Mouse (Mus musculus): ENCODE data around the gene Fyb. TPM values are rescaled to one million over a fixed set of nuclear protein-coding genes. Genes with fewer than 3 reads are reported as not detected.

Gene Fyb
- polyA plus RNA-seq, 1 experiment from 2014 or later, result 10.3 TPM

DNA sequence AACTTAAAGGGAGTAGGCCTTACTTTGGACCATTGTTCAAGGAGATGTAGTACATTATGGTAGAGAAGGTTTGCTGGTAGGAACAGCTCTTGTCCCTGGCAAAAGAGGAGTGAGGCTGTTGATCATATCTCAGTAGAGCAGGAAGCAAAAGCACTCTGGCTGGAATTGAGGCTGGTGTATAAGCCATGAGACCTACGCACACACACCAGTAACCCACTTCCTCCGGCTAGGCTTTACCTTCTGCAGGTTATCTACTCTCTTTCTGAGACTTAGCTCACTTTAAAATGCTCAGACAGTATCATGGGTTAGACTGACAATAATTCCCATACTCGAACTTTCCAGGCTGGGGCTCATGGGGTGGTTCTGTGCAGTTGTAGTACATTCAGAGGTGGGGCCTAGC is 2.7 kb downstream of the Fyb start:
- 83% methylated on average over 3 of the region's 3 CpGs for WGBS
- Histone ChIP-seq H3K4me2 (ENCODE audit: low read depth, low read length) (no peak overlapping the region), H3K27ac (ENCODE audit: low read length) (no peak overlapping the region), H3K36me3 (ENCODE audit: control insufficient read depth, insufficient read depth, low read length) (no peaks in the 10 kb centered on the region), H3K4me3 (ENCODE audit: low read length) (no peak overlapping the region), H3K27me3 (replicated peaks; ENCODE audit: control insufficient read depth, insufficient read depth, low read length) (no peaks in the 10 kb centered on the region), H3K4me1 (ENCODE audit: control insufficient read depth, insufficient read depth, low read length) (no peaks in the 10 kb centered on the region), H3K9ac (ENCODE audit: low read depth, low read length) (no peak overlapping the region), H3K9me3 (ENCODE audit: control insufficient read depth, low read length) (no peaks in the 10 kb centered on the region)
- ATAC-seq, result no peak

GRCm38 (mm10) chr15:6533858-6534343 is 11.2 kb downstream of the Fyb start:
- no peaks in the 10 kb centered on the region for H3K36me3 ChIP-seq (ENCODE audit: control insufficient read depth, insufficient read depth, low read length)
- no peak for ATAC-seq
- WGBS, result 87% methylated on average over 3 of the region's 3 CpGs

GRCm38 (mm10) chr15:6534592-6534991 is 11.9 kb downstream of the Fyb start:
- Histone ChIP-seq H3K36me3 (ENCODE audit: control insufficient read depth, insufficient read depth, low read length) (no peaks in the 10 kb centered on the region), H3K27ac (ENCODE audit: low read length) (no peak overlapping the region), H3K27me3 (replicated peaks; ENCODE audit: control insufficient read depth, insufficient read depth, low read length) (no peaks in the 10 kb centered on the region), H3K9ac (ENCODE audit: low read depth, low read length) (no peak overlapping the region), H3K4me3 (ENCODE audit: low read length) (no peak overlapping the region), H3K9me3 (ENCODE audit: control insufficient read depth, low read length) (no peaks in the 10 kb centered on the region), H3K4me2 (ENCODE audit: low read depth, low read length) (no peak overlapping the region), H3K4me1 (ENCODE audit: control insufficient read depth, insufficient read depth, low read length) (no peaks in the 10 kb centered on the region)
- 70% methylated on average over 8 of the region's 8 CpGs for WGBS
- no peak for ATAC-seq

More at GRCm38 (mm10) chr15:6533858-6534343, 11.2 kb downstream of the Fyb start:
- H3K9me3 ChIP-seq (ENCODE audit: control insufficient read depth, low read length), result no peaks in the 10 kb centered on the region
- H3K9ac ChIP-seq (ENCODE audit: low read depth, low read length), result no peak overlapping the region
- H3K4me2 ChIP-seq (ENCODE audit: low read depth, low read length), result no peak overlapping the region
- H3K4me3 ChIP-seq (ENCODE audit: low read length), result no peak overlapping the region
- H3K4me1 ChIP-seq (ENCODE audit: control insufficient read depth, insufficient read depth, low read length), result no peaks in the 10 kb centered on the region
- no peak overlapping the region for H3K27ac ChIP-seq (ENCODE audit: low read length)
- no peaks in the 10 kb centered on the region for H3K27me3 ChIP-seq (replicated peaks; ENCODE audit: control insufficient read depth, insufficient read depth, low read length)

- WGBS, result 31% methylated on average over 7 of the region's 7 CpGs
- H3K27me3 ChIP-seq (replicated peaks; ENCODE audit: control insufficient read depth, insufficient read depth, low read length), result no peaks in the 10 kb centered on the region
- no peak overlapping the region for H3K9ac ChIP-seq (ENCODE audit: low read depth, low read length)
- no peak for ATAC-seq
- H3K4me3 ChIP-seq (ENCODE audit: low read length), result no peak overlapping the region
- no peak overlapping the region for H3K4me2 ChIP-seq (ENCODE audit: low read depth, low read length)
- no peaks in the 10 kb centered on the region for H3K36me3 ChIP-seq (ENCODE audit: control insufficient read depth, insufficient read depth, low read length)
- H3K27ac ChIP-seq (ENCODE audit: low read length), result no peak overlapping the region
- no peaks in the 10 kb centered on the region for H3K9me3 ChIP-seq (ENCODE audit: control insufficient read depth, low read length)
- H3K4me1 ChIP-seq (ENCODE audit: control insufficient read depth, insufficient read depth, low read length), result 0 out of 2 replicates have a peak, but pooled peaks cover 5% of the 10 kb centered on the region
These were observed 17.1 kb downstream of the Fyb start for GRCm38 (mm10) chr15:6539639-6540338.

DNA sequence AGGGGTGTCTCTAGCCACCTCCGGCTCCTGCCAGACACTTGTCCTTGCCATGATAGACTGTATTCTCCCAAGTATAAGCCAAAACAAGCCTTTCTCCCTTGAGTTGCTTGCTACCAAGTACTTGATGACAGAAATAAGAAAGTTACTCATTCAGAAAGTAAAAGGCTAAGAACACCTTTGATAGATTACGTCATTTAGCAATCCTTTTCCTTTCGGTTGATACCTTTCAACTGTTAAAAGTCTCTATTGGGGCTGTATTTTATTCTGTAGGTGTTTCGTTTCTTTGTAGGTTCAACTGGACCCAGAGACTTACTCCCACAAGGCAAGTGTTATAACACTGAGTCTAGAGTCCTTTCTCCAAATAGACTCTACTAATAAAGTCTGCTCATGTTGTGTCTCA is 26.3 kb downstream of the Fyb start:
- Histone ChIP-seq H3K27ac (ENCODE audit: low read length) (no peak overlapping the region), H3K36me3 (ENCODE audit: control insufficient read depth, insufficient read depth, low read length) (no peaks in the 10 kb centered on the region), H3K9ac (ENCODE audit: low read depth, low read length) (no peak overlapping the region), H3K9me3 (ENCODE audit: control insufficient read depth, low read length) (no peaks in the 10 kb centered on the region), H3K4me3 (ENCODE audit: low read length) (no peak overlapping the region), H3K4me1 (ENCODE audit: control insufficient read depth, insufficient read depth, low read length) (no peaks in the 10 kb centered on the region), H3K27me3 (replicated peaks; ENCODE audit: control insufficient read depth, insufficient read depth, low read length) (no peaks in the 10 kb centered on the region), H3K4me2 (ENCODE audit: low read depth, low read length) (no peak overlapping the region)
- 88% methylated on average over 4 of the region's 4 CpGs for WGBS
- no peak for ATAC-seq

DNA sequence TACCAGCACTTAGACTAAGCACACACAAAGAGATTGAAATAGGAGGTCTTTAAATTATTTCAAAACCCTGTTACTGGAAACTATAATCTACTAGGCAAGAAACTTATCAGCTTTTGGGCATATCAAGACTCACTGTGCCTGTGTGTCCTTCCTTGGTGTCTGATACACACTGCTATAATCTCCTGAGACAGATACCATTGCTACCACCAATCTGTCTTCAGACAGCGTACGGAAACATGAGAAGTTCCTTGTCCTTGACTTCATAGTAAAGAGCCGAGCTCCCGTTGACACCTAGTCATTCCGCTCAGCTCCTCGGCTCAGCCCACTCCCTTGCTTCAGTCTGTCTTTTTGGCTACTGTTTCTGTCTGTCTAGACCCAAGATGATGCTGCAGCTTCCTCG is 29.2 kb downstream of the Fyb start:
- WGBS, result 83% methylated on average over 7 of the region's 7 CpGs
- Histone ChIP-seq H3K4me1 (ENCODE audit: control insufficient read depth, insufficient read depth, low read length) (no peaks in the 10 kb centered on the region), H3K27ac (ENCODE audit: low read length) (no peak overlapping the region), H3K9ac (ENCODE audit: low read depth, low read length) (no peak overlapping the region), H3K27me3 (replicated peaks; ENCODE audit: control insufficient read depth, insufficient read depth, low read length) (no peaks in the 10 kb centered on the region), H3K36me3 (ENCODE audit: control insufficient read depth, insufficient read depth, low read length) (no peaks in the 10 kb centered on the region), H3K4me2 (ENCODE audit: low read depth, low read length) (no peak overlapping the region), H3K4me3 (ENCODE audit: low read length) (no peak overlapping the region), H3K9me3 (ENCODE audit: control insufficient read depth, low read length) (no peaks in the 10 kb centered on the region)
- ATAC-seq, result no peak

GRCm38 (mm10) chr15:6554742-6555141 is 32.1 kb downstream of the Fyb start:
- Histone ChIP-seq H3K4me2 (ENCODE audit: low read depth, low read length) (no peak overlapping the region), H3K36me3 (ENCODE audit: control insufficient read depth, insufficient read depth, low read length) (no peaks in the 10 kb centered on the region), H3K4me3 (ENCODE audit: low read length) (no peak overlapping the region), H3K9ac (ENCODE audit: low read depth, low read length) (no peak overlapping the region), H3K27me3 (replicated peaks; ENCODE audit: control insufficient read depth, insufficient read depth, low read length) (no peaks in the 10 kb centered on the region), H3K4me1 (ENCODE audit: control insufficient read depth, insufficient read depth, low read length) (no peaks in the 10 kb centered on the region), H3K27ac (ENCODE audit: low read length) (no peak overlapping the region), H3K9me3 (ENCODE audit: control insufficient read depth, low read length) (no peaks in the 10 kb centered on the region)
- ATAC-seq, result no peak
- WGBS, result 90% methylated on average over 4 of the region's 4 CpGs

DNA sequence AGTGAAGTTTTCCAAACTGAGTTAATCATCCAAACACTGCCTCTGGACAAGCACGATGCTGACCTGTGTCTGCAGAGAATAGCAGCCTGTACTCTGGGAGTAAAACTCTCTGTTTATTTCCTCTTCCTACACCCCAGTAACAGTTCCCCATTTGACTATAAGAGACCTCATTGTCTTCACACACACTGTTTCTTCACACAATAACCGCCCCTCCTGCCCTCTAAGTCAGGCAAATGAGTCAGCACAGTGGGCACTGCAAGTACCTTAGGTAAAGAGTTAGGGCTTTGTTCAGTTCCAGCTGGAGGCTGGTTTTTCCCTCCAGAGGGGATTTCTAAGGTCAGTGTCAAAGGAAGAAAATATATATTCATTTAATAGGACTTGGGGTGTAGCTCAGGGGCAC is 32.9 kb downstream of the Fyb start:
- ATAC-seq, result no peak
- 57% methylated on average over 2 of the region's 2 CpGs for WGBS
- Histone ChIP-seq H3K4me1 (ENCODE audit: control insufficient read depth, insufficient read depth, low read length) (no peaks in the 10 kb centered on the region), H3K4me3 (ENCODE audit: low read length) (no peak overlapping the region), H3K9me3 (ENCODE audit: control insufficient read depth, low read length) (no peaks in the 10 kb centered on the region), H3K36me3 (ENCODE audit: control insufficient read depth, insufficient read depth, low read length) (no peaks in the 10 kb centered on the region), H3K27me3 (replicated peaks; ENCODE audit: control insufficient read depth, insufficient read depth, low read length) (no peaks in the 10 kb centered on the region), H3K27ac (ENCODE audit: low read length) (no peak overlapping the region), H3K9ac (ENCODE audit: low read depth, low read length) (no peak overlapping the region), H3K4me2 (ENCODE audit: low read depth, low read length) (no peak overlapping the region)

GRCm38 (mm10) chr15:6556272-6556671 is 33.6 kb downstream of the Fyb start:
- Histone ChIP-seq H3K4me1 (ENCODE audit: control insufficient read depth, insufficient read depth, low read length) (no peaks in the 10 kb centered on the region), H3K27me3 (replicated peaks; ENCODE audit: control insufficient read depth, insufficient read depth, low read length) (no peaks in the 10 kb centered on the region), H3K27ac (ENCODE audit: low read length) (no peak overlapping the region), H3K4me2 (ENCODE audit: low read depth, low read length) (no peak overlapping the region), H3K9me3 (ENCODE audit: control insufficient read depth, low read length) (no peaks in the 10 kb centered on the region), H3K9ac (ENCODE audit: low read depth, low read length) (no peak overlapping the region), H3K4me3 (ENCODE audit: low read length) (no peak overlapping the region), H3K36me3 (ENCODE audit: control insufficient read depth, insufficient read depth, low read length) (no peaks in the 10 kb centered on the region)
- no peak for ATAC-seq
- WGBS, result 88% methylated on average over 4 of the region's 4 CpGs

DNA sequence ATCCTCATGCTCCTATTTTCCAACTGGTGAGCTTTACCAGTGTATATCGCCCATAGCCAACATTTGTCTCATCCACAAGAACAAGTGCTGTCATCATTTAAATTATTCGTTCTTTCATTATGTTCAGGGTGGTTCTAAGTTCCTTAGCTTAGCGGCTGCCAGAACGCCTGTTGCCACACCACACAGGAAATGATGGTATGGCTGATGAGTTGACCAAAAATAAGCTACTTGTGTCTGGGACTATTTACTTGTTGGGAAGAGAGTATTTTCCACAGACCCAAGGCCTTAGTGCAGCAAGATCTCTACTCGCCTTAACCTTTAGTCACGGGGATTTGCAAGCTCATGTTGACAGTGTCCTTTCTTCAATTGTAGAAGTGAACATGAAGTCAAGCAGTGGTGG is 34.3 kb downstream of the Fyb start:
- ATAC-seq, result no peak
- 93% methylated on average over 6 of the region's 6 CpGs for WGBS

More for the DNA sequence above, 34.3 kb downstream of the Fyb start:
- Histone ChIP-seq H3K9me3 (ENCODE audit: control insufficient read depth, low read length) (no peaks in the 10 kb centered on the region), H3K36me3 (ENCODE audit: control insufficient read depth, insufficient read depth, low read length) (no peaks in the 10 kb centered on the region), H3K4me2 (ENCODE audit: low read depth, low read length) (no peak overlapping the region), H3K4me1 (ENCODE audit: control insufficient read depth, insufficient read depth, low read length) (no peaks in the 10 kb centered on the region), H3K27ac (ENCODE audit: low read length) (no peak overlapping the region), H3K4me3 (ENCODE audit: low read length) (no peak overlapping the region), H3K27me3 (replicated peaks; ENCODE audit: control insufficient read depth, insufficient read depth, low read length) (no peaks in the 10 kb centered on the region), H3K9ac (ENCODE audit: low read depth, low read length) (no peak overlapping the region)
